Mouse (Mus musculus) stomach, postnatal 0 days (tissue): ENCODE measurements around the gene Shld1. TPM values are rescaled to one million over a fixed set of nuclear protein-coding genes. Genes with fewer than 3 reads are reported as not detected.

ENCODE experiments used
- ATAC-seq: fragments of 200-750 bp; cut with Nextera tagmentation; 2 replicates; pipeline ENCODE4 v1.8.0; 2017; ENCODE audit not compliant: low FRiP score, low TSS enrichment
- DNase-seq: peaks from one replicate; pipeline ENCODE4 v3.0.0-alpha.2; 2016; ENCODE audit warnings: low spot score
- H3K27ac ChIP-seq: fragments of 300-500 bp; sonication (generic); replicated peaks from 2 replicates; pipeline ENCODE4 v1.5.1; 2014; ENCODE audit warnings: mild to moderate bottlenecking, control low read depth
- H3K27me3 ChIP-seq: fragments of 300-500 bp; sonication (generic); 2 replicates; pipeline ENCODE4 v1.6.1; 2014; ENCODE audit warnings: low read length; ENCODE audit not compliant: control insufficient read depth, insufficient read depth
- H3K36me3 ChIP-seq: fragments of 300-500 bp; sonication (generic); 2 replicates; pipeline ENCODE4 v1.6.1; 2014; ENCODE audit warnings: low read length, mixed read lengths; ENCODE audit not compliant: control insufficient read depth, insufficient read depth
- H3K4me1 ChIP-seq: fragments of 300-500 bp; sonication (generic); replicated peaks from 2 replicates; pipeline ENCODE4 v1.6.1; 2014; ENCODE audit warnings: antibody characterized with exemption; ENCODE audit not compliant: control insufficient read depth, insufficient read depth
- H3K4me2 ChIP-seq: fragments of 300-500 bp; sonication (generic); replicated peaks from 2 replicates; pipeline ENCODE4 v1.6.1; 2014; ENCODE audit warnings: low read depth, mild to moderate bottlenecking, control low read depth, moderate library complexity
- H3K4me3 ChIP-seq: fragments of 300-500 bp; sonication (generic); 2 replicates; pipeline ENCODE4 v1.5.1; 2014; ENCODE audit warnings: low read depth, low read length, control low read depth
- H3K9ac ChIP-seq: fragments of 300-500 bp; sonication (generic); 2 replicates; pipeline ENCODE4 v1.6.1; 2014; ENCODE audit warnings: mild to moderate bottlenecking, low read length, control low read depth, mixed read lengths
- H3K9me3 ChIP-seq: fragments of 300-500 bp; sonication (generic); 2 replicates; pipeline ENCODE4 v1.6.1; 2016; ENCODE audit warnings: low read length; ENCODE audit not compliant: control insufficient read depth
- CTCF ChIP-seq: IDR thresholded peaks from 2 replicates; pipeline ENCODE4 v1.5.1; 2016; ENCODE audit warnings: antibody characterized with exemption, low read depth, mild to moderate bottlenecking, moderate library complexity
- EP300 ChIP-seq: optimal IDR thresholded peaks from 2 replicates; pipeline ENCODE3; 2016; ENCODE audit warnings: antibody characterized with exemption
- WGBS: fragments of 180-500 bp; shearing (Covaris S2); extraction: QIAGEN DNeasy Blood & Tissue Kit; methylation state at CpG from one replicate; pipeline ENCODE4 v1.1.7; 2014; 5-methylcytosine and 5-hydroxymethylcytosine counted together
- polyA plus RNA-seq: library from polyadenylated mRNA; unstranded; fragments of >200 nt; fragmentation: Nextera tagmentation; extraction: Ambion mirVana; gene quantifications from 2 replicates; pipeline ENCODE4 v1.2.1, GENCODE M21; 2015

Shld1 gene
- polyA plus RNA-seq, 1 experiment from 2014 or later, result 9.8 TPM

- Histone ChIP-seq H3K27me3 (no peaks in the 10 kb centered on the region), H3K4me2 (no peak overlapping the region), H3K9ac (no peak overlapping the region), H3K4me3 (no peak overlapping the region), H3K4me1 (no peaks in the 10 kb centered on the region), H3K36me3 (no peaks in the 10 kb centered on the region), H3K27ac (no peak overlapping the region), H3K9me3 (no peaks in the 10 kb centered on the region)
- ATAC-seq, result no peak
- DNase-seq, result no peak
- TF ChIP-seq EP300 (no peak), CTCF (no peak)
- 64% methylated on average over 15 of the region's 15 CpGs for WGBS
Observed at GRCm38 (mm10) chr2:132751141-132752066, 64.7 kb downstream of the Shld1 start.

- ATAC-seq (no peak), DNase-seq (no peak)
- TF ChIP-seq EP300, result no peak
- TF ChIP-seq CTCF, result no peak
- Histone ChIP-seq H3K9me3 (no peaks in the 10 kb centered on the region), H3K27ac (no peak overlapping the region), H3K27me3 (no peaks in the 10 kb centered on the region), H3K4me2 (no peak overlapping the region), H3K4me1 (no peaks in the 10 kb centered on the region), H3K36me3 (no peaks in the 10 kb centered on the region), H3K9ac (no peak overlapping the region), H3K4me3 (no peak overlapping the region)
- WGBS, result 37% methylated on average over 2 of the region's 2 CpGs
Observed at GRCm38 (mm10) chr2:132752398-132752797, 65.7 kb downstream of the Shld1 start.

GRCm38 (mm10) chr2:132753137-132753536, 66.4 kb downstream of the Shld1 start:
- no peaks in the 10 kb centered on the region for H3K9me3 ChIP-seq
- no peak overlapping the region for H3K4me2 ChIP-seq
- H3K4me1 ChIP-seq, result no peaks in the 10 kb centered on the region
- no peak for TF ChIP-seq EP300
- no peak for TF ChIP-seq CTCF
- no peak overlapping the region for H3K9ac ChIP-seq
- ATAC-seq (no peak), DNase-seq (no peak)
- H3K27ac ChIP-seq, result no peak overlapping the region
- no peaks in the 10 kb centered on the region for H3K27me3 ChIP-seq
- no peaks in the 10 kb centered on the region for H3K36me3 ChIP-seq
- WGBS, result 76% methylated on average over 3 of the region's 3 CpGs
- H3K4me3 ChIP-seq, result no peak overlapping the region

GRCm38 (mm10) chr2:132757911-132758310, 71.2 kb downstream of the Shld1 start:
- no peaks in the 10 kb centered on the region for H3K9me3 ChIP-seq
- H3K36me3 ChIP-seq, result no peaks in the 10 kb centered on the region
- ATAC-seq (no peak), DNase-seq (no peak)
- no peak for TF ChIP-seq EP300
- TF ChIP-seq CTCF, result no peak
- H3K27me3 ChIP-seq, result no peaks in the 10 kb centered on the region
- no peak overlapping the region for H3K27ac ChIP-seq
- H3K9ac ChIP-seq, result no peak overlapping the region
- WGBS, result 68% methylated on average over 5 of the region's 5 CpGs
- no peak overlapping the region for H3K4me3 ChIP-seq
- H3K4me1 ChIP-seq, result no peaks in the 10 kb centered on the region
- no peak overlapping the region for H3K4me2 ChIP-seq

- TF ChIP-seq EP300 (no peak), CTCF (no peak)
Observed at GRCm38 (mm10) chr2:132770822-132771221, 84.1 kb downstream of the Shld1 start.

GRCm38 (mm10) chr2:132780978-132781377, 94.2 kb downstream of the Shld1 start, which contains the start of gene Chgb:
Chgb (plus strand) TSS chr2:132781278.
- Histone ChIP-seq H3K36me3 (no peaks in the 10 kb centered on the region), H3K4me2 (peak within 1 kb of the TSS; percentile 55), H3K27ac (no peak within 1 kb of the TSS), H3K4me1 (0 out of 2 replicates have a peak, but pooled peaks cover 4% of the 10 kb centered on the region), H3K9ac (no peak within 1 kb of the TSS), H3K4me3 (peak within 1 kb of the TSS; percentile 23; the same call in 1 of the 2 replicates), H3K27me3 (no peaks in the 10 kb centered on the region), H3K9me3 (no peaks in the 10 kb centered on the region)
- WGBS, result 9% methylated on average over 4 of the region's 4 CpGs
- TF ChIP-seq EP300 (no peak), CTCF (no peak)
- DNase-seq (no peak), ATAC-seq (no peak)

More at GRCm38 (mm10) chr2:132770822-132771221, 84.1 kb downstream of the Shld1 start:
- Histone ChIP-seq H3K36me3 (no peaks in the 10 kb centered on the region), H3K27ac (no peak overlapping the region), H3K9me3 (no peaks in the 10 kb centered on the region), H3K4me3 (no peak overlapping the region), H3K4me1 (no peaks in the 10 kb centered on the region), H3K4me2 (no peak overlapping the region), H3K27me3 (no peaks in the 10 kb centered on the region), H3K9ac (no peak overlapping the region)
- 56% methylated on average over 1 of the region's 1 CpGs for WGBS
- ATAC-seq, result no peak
- DNase-seq, result no peak
